Mouse (Mus musculus): ENCODE measurements around the gene 6030408B16Rik. TPM values are rescaled to one million over a fixed set of nuclear protein-coding genes. Genes with fewer than 3 reads are reported as not detected.
A peak's percentile ranks its signal among the peaks of the same experiment; 100 is the strongest.

Gene 6030408B16Rik
- polyA plus RNA-seq, 1 experiment, result 0.41 TPM

GRCm38 (mm10) chr15:101255842-101256462 lies 37.1 kb upstream of the 6030408B16Rik start:
- TF ChIP-seq CTCF (IDR thresholded peaks at IDR 0.05; ENCODE audit: borderline replicate concordance, extremely low read depth, insufficient read depth, insufficient read length) (no peak), POLR2A (IDR thresholded peaks at IDR 0.05; ENCODE audit: borderline replicate concordance, extremely low read depth, insufficient read depth, insufficient read length, poor library complexity, severe bottlenecking) (no peak)
- no peak for DNase-seq (ENCODE audit: low read depth)

GRCm38 (mm10) chr15:101256463-101257206 lies 36.4 kb upstream of the 6030408B16Rik start:
- TF ChIP-seq CTCF (IDR thresholded peaks at IDR 0.05; ENCODE audit: borderline replicate concordance, extremely low read depth, insufficient read depth, insufficient read length), result no peak
- no peak for DNase-seq (ENCODE audit: low read depth)

- TF ChIP-seq POLR2A (IDR thresholded peaks at IDR 0.05; ENCODE audit: borderline replicate concordance, extremely low read depth, insufficient read depth, insufficient read length, poor library complexity, severe bottlenecking) (no peak), CTCF (IDR thresholded peaks at IDR 0.05; ENCODE audit: borderline replicate concordance, extremely low read depth, insufficient read depth, insufficient read length) (no peak)
- no peak for DNase-seq (ENCODE audit: low read depth)
Measured at GRCm38 (mm10) chr15:101258420-101258819, 34.6 kb upstream of the 6030408B16Rik start.

- DNase-seq (ENCODE audit: low read depth), result no peak
- TF ChIP-seq POLR2A (IDR thresholded peaks at IDR 0.05; ENCODE audit: borderline replicate concordance, extremely low read depth, insufficient read depth, insufficient read length, poor library complexity, severe bottlenecking) (no peak), CTCF (IDR thresholded peaks at IDR 0.05; ENCODE audit: borderline replicate concordance, extremely low read depth, insufficient read depth, insufficient read length) (no peak)
Measured at GRCm38 (mm10) chr15:101259922-101260321, 33.1 kb upstream of the 6030408B16Rik start.

- DNase-seq (ENCODE audit: low read depth), result no peak
- TF ChIP-seq POLR2A (IDR thresholded peaks at IDR 0.05; ENCODE audit: borderline replicate concordance, extremely low read depth, insufficient read depth, insufficient read length, poor library complexity, severe bottlenecking) (no peak), CTCF (IDR thresholded peaks at IDR 0.05; ENCODE audit: borderline replicate concordance, extremely low read depth, insufficient read depth, insufficient read length) (no peak)
Measured at GRCm38 (mm10) chr15:101260387-101260786, 32.6 kb upstream of the 6030408B16Rik start.

- DNase-seq (ENCODE audit: low read depth), result no peak
- TF ChIP-seq POLR2A (IDR thresholded peaks at IDR 0.05; ENCODE audit: borderline replicate concordance, extremely low read depth, insufficient read depth, insufficient read length, poor library complexity, severe bottlenecking) (no peak), CTCF (IDR thresholded peaks at IDR 0.05; ENCODE audit: borderline replicate concordance, extremely low read depth, insufficient read depth, insufficient read length) (no peak)
Measured at GRCm38 (mm10) chr15:101260874-101261622, 32.0 kb upstream of the 6030408B16Rik start.

GRCm38 (mm10) chr15:101262502-101262901 lies 30.5 kb upstream of the 6030408B16Rik start:
- no peak for DNase-seq (ENCODE audit: low read depth)
- no peak for TF ChIP-seq CTCF (IDR thresholded peaks at IDR 0.05; ENCODE audit: borderline replicate concordance, extremely low read depth, insufficient read depth, insufficient read length)

GRCm38 (mm10) chr15:101266132-101266963 lies 26.7 kb upstream of the 6030408B16Rik start:
- TF ChIP-seq POLR2A (IDR thresholded peaks at IDR 0.05; ENCODE audit: borderline replicate concordance, extremely low read depth, insufficient read depth, insufficient read length, poor library complexity, severe bottlenecking), result no peak
- no peak for TF ChIP-seq CTCF (IDR thresholded peaks at IDR 0.05; ENCODE audit: borderline replicate concordance, extremely low read depth, insufficient read depth, insufficient read length)
- peak; percentile 83 for DNase-seq (ENCODE audit: low read depth)

GRCm38 (mm10) chr15:101267053-101268032 lies 25.7 kb upstream of the 6030408B16Rik start:
- TF ChIP-seq CTCF (IDR thresholded peaks at IDR 0.05; ENCODE audit: borderline replicate concordance, extremely low read depth, insufficient read depth, insufficient read length), result no peak
- no peak for TF ChIP-seq POLR2A (IDR thresholded peaks at IDR 0.05; ENCODE audit: borderline replicate concordance, extremely low read depth, insufficient read depth, insufficient read length, poor library complexity, severe bottlenecking)
- peak; percentile 9 for DNase-seq (ENCODE audit: low read depth)

All from brain, embryonic 14.5 days (tissue).